Mouse (Mus musculus) spleen, adult 2 months (tissue): ENCODE measurements at regions not wholly inside any gene's neighbourhood (a gene's known extent, or its start where the extent isn't known, plus 50 kb on each side); places are given as distances from the start of the nearest gene placed in this dataset.

Experiments
- CTCF ChIP-seq: fragments of 200-500 bp; IDR thresholded peaks from 2 replicates; pipeline ENCODE4 v1.5.1; 2011; ENCODE audit warnings: mild to moderate bottlenecking, inconsistent platforms; ENCODE audit not compliant: insufficient read depth, insufficient read length, insufficient replicate concordance; ENCODE audit errors: extremely low read depth
- POLR2A ChIP-seq: fragments of 200-500 bp; IDR thresholded peaks from 2 replicates; pipeline ENCODE4 v1.6.1; 2011; ENCODE audit warnings: low read depth, low read length, inconsistent platforms

GRCm38 (mm10) chr12:25232358-25233026 is 135.6 kb upstream of the Id2 start:
- no peak for TF ChIP-seq CTCF
- no peak for TF ChIP-seq POLR2A
